Mouse (Mus musculus) cerebral cortex, adult 2 months (tissue): ENCODE measurements around the gene Ccdc96.

ENCODE experiments used
- WGBS: fragments of 180-500 bp; shearing (Covaris S2); methylation state at CpG from one replicate; pipeline ENCODE4 v1.1.7; 2018; 5-methylcytosine and 5-hydroxymethylcytosine counted together

The Ccdc96 gene

DNA sequence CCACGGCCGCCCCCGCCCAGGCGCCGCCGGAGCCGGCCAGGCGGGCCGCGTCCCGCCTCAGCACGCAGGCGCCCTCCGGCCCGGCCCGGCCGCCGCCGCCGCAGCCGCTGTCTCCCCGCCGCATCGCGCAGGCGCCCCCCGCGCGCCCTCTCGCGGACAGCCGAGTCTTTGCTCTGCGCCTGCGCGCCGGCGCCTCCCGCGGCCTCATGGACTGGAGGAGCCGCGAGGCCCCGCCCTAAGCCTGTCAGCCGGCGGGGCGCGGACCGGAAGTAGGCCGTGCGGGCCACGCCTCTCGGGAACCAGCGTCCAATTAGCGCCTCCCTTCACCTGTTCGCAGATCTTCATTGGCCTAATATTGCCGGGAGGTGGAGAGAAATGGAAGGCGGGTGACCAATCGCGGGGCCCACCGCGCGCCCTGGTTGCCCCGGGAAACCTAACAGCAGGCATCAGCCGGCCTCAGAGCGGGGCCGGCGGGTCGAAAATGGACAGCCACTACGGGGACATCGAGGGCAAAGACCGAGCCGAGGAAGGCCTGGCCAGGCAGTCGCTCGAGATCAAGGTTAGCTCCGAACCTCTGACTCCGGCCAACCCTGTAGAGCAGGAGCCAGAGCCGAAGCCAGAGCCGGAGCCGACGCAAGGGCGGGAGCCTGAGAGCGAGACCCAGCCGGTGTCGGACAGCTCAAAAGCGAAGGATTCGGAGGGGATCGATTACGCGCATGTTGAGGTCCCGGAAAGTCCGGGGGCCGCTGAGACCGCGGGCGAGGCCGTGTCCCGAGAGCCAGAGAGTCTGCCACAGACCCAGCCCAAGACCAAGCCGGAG, at the start of gene Ccdc96, which contains the start of gene Tada2b:
TSS of gene Ccdc96 (plus strand) at position 418 of the 820 bp plus-strand sequence.
TSS of gene Tada2b (minus strand) at position 115 of the 820 bp plus-strand sequence.
- 4% methylated on average over 97 of the region's 97 CpGs for WGBS

DNA sequence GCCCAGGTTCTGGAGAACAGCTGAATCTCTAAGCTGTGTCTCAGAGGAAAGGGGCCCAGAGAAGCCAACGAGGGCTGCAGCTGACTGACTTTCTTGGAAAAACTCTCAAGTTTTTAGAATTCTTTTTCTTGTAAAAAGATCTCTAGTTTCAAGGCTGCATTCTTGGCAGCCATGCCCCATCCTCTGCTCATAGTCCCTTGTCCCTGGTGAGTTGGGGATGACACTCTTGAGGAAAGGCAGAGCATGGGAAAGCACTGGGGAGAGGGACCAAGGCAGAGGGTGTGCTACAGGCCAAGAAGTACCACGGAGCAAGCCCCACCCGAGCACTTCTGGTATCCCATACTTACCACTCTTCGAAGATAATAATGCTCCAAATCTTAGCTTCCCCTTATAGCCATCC, 47.5 kb upstream of the Ccdc96 start:
- WGBS: 74% methylated on average over 4 of the region's 4 CpGs

DNA sequence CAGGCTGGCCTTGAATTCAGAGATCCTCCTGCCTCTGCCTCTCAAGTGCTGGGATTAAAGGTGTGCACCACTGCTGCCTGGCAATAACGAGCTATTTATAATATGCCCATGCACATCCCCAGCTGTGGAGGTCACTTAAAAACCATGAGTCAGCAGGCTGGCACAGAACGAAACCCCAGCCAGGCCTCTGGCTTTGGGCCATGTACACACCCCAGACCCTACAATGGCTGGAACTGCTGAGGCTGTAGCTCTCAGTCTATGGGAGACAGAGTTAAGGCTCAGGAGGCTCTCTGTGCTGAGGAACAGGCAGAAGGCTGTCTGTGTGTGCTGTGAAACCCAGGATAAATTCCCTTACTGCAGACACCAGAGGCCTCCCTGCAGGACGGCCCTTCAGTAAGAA, 43.6 kb upstream of the Ccdc96 start:
- WGBS: 58% methylated on average over 3 of the region's 3 CpGs

DNA sequence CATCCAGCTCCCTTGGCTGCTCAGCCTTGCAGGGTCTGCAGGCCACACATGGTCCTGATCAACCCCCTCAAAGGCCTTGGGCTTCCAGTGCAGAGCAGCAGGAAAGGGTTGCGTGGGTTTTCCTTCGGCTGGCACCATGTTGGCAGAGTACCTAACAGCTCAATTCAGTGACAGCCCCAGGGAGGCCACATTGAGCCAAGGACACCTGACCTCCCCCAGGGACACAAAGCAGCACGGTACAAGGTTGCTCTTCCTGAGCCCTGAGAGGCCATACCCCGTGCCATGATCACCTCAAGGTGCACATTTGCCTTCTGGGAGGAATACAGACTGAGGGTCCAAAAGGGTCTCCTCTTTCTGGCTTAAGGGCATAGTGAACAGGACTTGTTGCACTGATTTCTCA, 39.8 kb upstream of the Ccdc96 start:
- 71% methylated on average over 4 of the region's 4 CpGs for WGBS

DNA sequence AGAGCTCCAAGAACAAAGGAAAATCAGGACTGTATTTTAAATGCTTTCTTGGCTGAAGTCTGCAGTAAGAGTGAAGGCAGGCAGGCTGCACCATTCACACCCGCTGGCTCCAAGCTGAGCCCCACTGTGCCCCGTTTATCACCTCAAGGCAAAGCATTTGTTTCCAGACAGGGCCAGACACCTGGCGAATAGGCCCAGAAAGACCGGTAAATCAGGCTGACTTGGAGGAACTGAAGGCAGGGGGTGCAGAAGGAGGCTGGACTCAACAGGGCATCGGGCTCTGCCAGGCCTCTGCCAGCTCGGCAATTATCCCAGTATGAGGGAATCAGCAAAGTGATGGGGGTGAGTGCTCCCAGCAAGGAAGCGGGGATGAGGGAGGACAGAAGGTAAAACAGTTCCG, 39.4 kb upstream of the Ccdc96 start:
- WGBS: 56% methylated on average over 8 of the region's 8 CpGs

DNA sequence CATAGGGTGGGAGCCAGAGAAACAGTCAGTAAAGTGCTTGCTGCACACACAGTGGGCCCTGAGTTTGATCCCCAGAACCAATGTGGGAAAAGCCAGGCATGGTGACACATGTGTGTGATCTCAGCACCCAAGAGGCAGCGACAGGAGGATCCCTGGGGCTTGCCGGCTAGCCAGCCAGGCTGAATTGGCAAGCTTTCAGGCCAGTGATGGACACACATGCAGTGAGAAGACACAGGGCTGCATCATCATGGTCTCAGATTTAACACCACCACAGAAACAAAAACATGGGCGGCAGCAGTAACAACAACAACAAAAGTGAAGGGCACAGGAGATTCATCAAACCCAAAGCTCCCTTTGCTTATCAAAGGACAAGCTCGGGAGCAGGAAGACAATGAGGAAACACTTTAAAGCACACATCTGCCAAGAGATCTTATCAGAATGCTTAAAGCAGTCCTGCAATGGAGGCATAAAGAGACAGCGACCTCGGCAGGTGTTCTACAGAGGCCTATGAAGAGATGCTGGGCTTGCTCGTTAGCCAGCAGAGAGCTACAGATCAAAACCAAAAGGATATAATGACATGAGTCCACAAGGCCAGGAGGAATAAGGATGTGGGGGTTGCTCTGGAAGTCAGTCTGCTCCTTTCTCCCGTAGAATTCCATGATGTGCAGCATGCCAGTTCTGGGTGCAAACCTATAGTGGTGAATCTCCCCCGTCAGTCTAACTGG, 38.1 kb upstream of the Ccdc96 start:
- WGBS: 70% methylated on average over 9 of the region's 9 CpGs

DNA sequence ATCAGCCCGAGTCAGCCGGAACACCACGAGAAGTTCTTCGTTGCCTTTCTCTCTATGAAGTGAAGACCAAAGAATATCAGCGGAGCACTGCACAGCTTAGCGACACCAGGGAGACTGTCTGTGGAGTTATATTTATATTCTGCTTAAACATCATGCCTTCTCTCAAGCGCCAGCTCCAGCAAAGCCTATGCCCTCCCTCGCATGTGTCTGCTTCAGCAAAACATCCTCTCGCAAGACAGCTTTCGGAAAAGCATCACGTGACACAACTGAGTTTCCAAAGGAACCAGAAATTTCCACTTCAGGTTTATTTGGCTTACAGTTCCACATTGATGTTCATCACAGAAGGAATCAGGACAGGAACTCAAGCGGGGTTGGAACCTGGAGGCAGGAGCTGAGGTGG, 36.5 kb upstream of the Ccdc96 start:
- WGBS: 60% methylated on average over 12 of the region's 12 CpGs

DNA sequence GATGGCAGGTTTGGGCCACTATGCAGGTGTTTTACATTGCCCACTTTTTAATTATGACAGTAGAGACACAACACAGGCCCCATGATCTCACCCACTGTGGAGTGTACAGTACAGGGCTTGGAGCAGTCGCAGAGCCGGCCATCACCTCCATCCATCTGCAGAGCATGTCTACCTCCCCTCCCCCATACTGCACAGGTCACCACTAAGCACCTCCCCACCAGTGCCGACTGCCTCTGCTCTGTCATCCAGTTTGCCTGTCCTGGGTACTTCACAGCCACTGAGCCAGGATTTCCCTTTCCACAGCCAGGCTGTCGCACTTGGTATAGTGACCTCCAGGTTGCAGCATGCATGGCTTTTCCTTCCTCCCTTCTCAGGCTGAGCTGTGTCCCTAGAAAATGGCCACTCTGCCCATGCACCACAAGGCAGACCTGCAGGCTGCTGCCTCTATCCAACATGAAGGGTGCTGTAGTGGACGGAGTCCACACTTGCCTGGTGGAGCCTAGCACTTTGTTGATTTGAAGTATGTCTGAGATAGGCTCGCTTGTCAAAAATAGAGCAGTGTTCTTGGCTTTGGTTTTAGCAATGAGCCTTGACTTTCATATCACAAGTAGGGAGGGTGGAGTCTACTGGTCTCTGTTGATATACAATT, 34.6 kb upstream of the Ccdc96 start:
- 82% methylated on average over 6 of the region's 6 CpGs for WGBS

DNA sequence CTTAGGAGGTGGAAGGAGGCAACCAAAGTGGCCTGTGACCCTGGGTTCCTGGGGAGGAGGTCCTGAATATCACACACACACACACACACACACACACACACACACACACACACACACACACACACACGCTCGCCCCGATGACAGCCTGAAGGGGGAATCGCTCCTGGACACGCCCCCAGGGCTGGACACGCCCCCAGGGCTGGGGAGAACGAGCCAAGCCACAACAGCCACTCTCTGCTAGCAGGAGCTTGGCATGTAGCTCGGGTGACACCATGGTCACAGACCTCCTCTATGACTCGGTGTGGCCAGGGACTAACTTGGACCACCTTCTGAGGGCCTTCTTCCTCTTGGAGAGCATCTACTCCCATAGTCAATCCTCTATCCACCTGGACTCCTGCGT, 33.3 kb upstream of the Ccdc96 start:
- WGBS: 33% methylated on average over 10 of the region's 10 CpGs

DNA sequence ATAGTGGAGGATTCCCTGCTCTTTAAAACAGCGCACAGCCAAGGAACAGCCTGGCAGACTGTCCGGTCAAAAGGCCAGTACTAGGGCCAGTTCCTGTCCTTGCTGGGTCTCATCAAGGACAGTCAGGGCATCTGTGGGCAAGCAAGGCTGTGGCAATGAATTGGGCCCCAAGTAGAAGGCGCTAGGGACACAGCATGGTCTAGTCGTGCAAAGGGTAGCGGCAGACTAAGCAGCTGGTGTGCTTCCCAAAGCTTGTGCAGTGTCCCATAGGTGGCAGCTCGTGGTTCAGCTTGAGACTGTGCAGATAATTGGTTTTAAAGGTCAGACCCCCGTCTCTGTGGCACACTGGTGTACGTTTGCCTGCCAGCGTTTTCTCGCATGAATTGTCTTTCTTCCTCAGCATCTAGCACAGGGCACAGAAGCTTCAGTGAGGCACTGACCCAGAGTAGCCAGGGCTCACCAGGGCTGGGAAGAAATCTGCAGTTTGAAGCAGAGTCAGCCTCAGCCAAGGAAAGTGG, 32.5 kb upstream of the Ccdc96 start:
- 77% methylated on average over 10 of the region's 10 CpGs for WGBS

DNA sequence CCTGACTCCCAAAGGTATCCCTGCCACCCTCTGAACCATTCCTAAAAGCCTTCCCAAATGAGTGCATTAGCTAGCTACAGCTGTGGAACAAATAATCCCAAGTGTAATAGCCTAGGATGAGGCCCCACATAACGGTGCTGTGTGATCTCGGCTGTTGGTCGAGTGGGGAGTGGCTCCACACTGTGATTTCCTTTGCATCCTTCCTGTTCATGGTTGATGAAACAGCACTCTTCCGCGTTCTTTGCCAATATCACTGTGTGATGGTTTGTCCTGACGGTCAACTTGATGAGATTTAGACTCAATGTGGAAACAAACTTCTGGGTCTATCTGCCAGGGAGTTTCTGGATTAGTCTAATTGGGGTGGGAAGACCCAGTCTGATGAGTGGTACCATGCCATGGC, 31.6 kb upstream of the Ccdc96 start:
- WGBS: 86% methylated on average over 6 of the region's 6 CpGs

DNA sequence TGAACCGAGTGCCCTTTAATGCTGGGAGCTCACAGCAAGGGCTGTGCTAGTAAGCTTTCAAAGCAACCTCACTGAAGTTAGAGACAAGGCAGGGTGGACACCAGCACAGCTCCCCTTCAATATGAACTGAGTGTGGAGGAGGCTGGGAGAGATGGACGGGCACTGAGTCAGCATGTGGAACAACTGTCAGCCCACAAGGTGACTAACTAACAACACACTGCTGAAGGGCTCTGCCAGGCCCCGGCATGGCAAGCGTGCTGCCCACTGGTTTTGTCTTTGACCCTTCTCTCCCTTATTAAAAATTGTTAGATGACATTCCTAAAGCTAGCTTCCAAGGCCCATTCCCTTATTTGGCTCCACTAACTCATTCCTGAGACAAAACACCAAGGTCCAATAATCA, 26.7 kb upstream of the Ccdc96 start:
- 73% methylated on average over 4 of the region's 4 CpGs for WGBS

DNA sequence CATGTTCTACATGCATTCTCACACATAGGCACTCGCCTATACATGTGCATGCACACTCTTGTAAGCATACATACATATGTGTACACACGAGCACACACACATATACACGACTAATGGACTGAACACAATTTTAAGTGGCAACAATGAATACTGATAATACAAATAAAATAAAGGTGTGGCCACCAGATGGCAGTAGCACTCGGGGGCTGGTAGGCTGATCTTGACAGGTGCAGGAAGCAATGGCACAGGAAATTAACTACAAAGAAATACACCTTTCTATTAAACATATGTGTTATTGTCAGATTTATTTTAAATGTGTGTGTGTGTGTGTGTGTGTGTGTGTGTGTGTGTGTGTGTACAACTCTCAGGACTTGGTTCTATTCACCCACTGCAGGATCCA, 25.5 kb upstream of the Ccdc96 start:
- 19% methylated on average over 4 of the region's 4 CpGs for WGBS

DNA sequence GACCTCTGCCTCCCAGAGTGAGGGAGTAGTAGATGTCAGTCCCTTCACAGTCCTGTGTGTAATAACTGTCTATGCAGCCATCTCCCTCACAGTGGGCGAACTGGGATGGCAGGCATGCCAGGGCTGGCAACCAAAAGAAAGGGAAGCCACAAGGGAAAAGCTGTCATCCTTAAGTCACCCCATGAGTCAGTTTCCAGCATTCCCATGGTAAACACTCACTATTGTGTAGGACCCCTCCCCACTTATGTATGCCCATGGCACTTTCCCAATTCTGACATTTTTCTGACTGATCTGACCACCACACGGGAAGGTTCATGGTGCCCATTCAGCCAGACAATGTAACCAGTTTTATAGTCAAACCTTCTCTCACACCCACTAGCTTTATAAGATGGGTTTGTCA, 23.7 kb upstream of the Ccdc96 start:
- WGBS: 85% methylated on average over 2 of the region's 2 CpGs

DNA sequence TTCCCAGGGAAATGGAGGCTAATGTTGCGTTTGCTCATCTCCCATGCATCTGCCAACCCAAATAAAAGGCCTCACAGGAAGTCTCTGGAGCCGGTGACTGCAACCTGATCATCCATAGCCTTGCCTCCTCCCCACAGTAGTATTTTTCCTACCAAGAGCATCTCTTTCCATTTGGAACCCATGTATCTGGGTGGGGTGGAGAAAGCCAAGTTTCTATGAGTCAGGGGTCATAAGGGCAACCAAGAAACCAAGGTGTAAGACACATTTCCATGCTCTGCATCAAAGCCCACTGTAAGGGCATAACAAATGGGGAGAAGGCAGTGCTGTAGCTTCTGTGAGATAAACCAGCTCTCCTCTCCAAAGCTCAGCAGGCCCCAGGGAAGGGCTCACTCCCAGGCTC, 23.2 kb upstream of the Ccdc96 start:
- WGBS: 71% methylated on average over 2 of the region's 2 CpGs

DNA sequence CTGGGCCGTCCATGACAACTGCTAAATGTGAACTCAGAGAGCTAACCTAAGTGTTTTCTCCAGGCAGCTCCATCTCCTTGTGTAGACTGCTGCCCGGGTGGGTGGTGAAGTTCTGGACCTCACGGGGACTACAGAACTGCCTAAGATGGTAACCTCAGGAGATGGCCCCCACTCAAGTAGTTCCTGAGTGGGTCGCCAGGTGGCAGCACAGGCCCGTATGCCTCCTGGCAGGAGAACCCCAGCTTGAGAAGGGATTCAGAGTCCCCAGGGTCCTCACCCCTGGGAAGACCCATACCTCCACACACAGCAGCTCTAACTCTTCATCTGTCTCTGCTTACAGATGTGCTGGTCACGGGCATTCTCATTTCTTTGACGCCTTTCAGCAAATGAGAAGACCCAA, 21.6 kb upstream of the Ccdc96 start:
- 16% methylated on average over 7 of the region's 7 CpGs for WGBS

DNA sequence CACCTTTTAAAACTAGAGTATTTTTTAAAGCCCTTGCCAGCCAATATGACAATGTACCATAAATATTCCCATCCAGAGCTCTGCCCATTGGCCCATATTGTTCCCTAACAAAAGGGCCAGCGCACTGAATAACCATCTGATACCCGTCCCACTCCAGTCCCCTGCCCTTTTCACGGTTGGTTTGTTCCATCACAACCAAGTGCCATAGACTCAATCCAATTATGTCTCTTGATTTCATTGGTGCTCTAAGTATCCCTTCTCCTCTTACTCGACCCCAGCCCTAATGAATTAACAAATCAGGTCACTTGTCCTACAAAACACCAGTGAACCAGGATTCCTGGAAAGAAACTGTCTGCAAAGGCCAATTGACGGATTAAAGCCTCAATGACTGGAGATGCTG, 21.0 kb upstream of the Ccdc96 start:
- WGBS: 50% methylated on average over 5 of the region's 5 CpGs

DNA sequence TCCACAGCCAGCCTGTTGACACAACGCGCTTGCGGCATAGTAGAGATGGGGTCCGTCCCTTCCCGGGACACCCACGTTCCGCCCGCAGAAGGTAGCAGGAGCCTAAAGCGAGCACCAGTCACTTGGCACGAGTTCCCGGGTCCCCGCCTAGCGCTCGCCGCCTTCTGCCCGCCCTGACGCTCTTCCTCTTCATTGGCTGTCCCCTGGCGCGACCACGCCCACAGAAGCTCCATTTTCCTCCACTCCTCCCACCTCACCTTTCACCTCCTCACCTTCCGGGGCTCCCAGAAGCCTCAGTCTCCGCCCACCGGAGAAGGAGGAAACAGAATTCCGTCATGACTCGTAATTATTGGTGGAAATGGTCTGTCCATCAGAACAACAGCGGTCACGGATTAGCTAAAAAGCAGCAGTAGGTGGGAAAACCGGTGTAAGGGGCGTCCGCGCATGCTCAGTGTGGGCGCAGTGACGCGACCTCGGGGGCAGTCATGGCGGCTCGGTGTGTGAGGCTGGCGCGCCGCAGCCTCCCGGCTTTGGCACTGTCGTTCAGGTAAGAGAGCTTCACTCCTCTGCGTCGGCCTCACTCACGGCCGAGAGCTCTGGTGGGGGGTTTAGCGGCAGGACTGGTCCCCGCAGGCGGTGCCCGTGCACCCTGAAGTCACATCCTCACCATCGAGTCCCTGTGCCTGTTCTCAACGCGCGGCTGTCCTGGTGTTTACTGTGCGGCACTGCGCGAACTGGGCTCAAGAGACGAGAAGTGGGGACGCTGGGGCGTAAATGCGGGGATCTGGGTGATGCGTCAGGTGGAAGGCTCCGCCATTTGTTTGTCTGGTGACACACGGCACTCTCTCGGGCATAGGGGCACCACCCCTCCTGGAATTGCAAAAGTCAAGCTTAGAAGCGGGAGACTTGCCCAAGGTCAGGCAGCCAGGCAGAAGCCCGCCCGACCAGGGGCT, 19.4 kb upstream of the Ccdc96 start, which contains the start of gene Grpel1:
TSS of gene Grpel1 (plus strand) at position 290 of the 953 bp plus-strand sequence.
- under 1% methylated on average over 68 of the region's 68 CpGs for WGBS

DNA sequence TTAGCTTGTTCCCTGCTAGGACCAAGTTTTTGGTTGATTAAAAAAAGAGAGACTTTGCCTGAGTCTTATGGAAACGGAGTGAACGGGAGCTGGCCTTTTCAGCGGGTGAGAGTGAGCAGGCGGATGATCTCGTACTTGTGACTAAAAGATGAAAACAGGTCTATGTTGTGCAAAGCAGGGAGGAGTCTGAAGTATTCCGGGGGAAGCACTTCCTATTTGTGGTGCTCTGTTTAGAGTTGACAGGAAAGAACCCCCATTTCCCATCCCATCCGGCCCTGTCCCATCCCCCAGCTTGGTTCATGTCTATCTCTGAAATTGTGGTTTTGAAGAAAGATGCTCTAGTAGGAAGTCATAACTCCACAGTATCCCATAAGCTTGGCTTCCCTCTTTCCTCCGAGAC, 18.5 kb upstream of the Ccdc96 start:
- 16% methylated on average over 8 of the region's 8 CpGs for WGBS

DNA sequence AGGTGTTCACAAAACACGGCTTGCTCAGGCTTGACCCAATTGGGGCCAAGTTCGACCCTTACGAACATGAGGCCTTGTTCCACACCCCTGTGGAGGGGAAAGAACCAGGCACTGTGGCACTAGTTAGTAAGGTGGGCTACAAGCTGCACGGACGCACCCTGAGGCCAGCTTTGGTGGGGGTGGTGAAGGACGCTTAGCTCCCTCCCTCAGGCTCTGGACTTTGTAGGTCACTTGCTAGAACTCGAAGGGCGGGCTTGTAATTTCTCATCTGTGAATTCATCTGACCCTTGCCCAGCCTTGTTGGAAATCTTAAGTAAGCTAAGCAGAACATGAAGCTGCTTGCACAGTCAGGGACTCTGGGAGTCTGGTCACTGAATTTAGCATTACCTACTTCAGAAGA, 13.2 kb upstream of the Ccdc96 start:
- 91% methylated on average over 8 of the region's 8 CpGs for WGBS
